Mouse (Mus musculus): ENCODE results near the gene Arxes1.
"Not testable (repeated sequence)": the region's sequence is repeated elsewhere in the genome, so short reads cannot be mapped to it uniquely, and the experiment has no call there.

The Arxes1 gene

DNA sequence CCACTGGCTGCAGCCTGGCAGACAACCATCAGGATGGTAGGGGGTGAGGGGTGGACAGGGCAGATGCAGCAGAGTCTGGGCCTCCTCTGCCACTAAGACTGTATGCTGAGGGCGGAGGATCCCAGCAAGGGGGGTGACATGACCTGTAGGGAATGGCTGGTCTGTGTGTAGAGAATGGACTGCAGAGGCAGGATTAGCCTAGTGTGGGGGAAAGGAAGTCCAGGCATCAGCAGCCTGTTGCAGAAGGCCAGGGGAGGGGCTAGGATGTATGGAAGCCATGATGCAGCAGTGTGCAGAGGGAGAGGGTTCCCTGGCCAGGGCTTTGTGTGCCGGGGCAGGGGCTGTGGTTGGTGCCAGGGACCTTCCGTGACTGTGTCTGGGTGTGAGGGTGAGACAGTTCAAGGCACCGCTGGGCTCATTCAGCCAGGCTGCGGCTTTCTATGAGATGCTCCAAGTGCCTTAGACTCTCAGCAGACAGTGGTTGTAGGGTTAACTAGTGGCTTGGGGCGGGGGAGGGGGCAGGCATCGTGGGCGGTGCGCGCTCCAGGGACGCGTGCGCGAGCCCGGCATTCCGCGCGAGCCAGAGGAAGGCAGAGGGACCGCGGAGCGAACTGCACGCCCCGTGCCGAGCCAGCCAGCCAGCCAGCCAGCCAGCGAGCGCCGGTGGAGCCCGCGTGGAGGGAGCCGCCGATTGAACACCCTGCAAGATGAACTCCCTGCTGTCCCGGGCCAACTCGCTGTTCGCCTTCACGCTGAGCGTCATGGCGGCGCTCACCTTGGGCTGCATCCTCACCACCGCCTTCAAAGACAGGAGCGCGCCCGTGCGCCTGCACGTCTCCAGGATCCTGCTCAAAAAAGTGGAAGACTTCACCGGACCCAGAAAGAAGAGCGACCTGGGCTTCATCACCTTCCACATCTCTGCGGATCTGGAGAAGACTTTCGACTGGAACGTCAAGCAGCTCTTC, at the start of gene Arxes1:
Gene Arxes1, plus strand, starts transcription at position 569 of the 965 bp plus-strand sequence.
- DNase-seq: not testable (repeated sequence)

GRCm38 (mm10) chrX:135984539-135985260, 48.5 kb upstream of the Arxes1 start:
- no peak for DNase-seq

- no peak for DNase-seq
These were observed 46.9 kb upstream of the Arxes1 start for GRCm38 (mm10) chrX:135986267-135986666.

GRCm38 (mm10) chrX:135990661-135991060, 42.5 kb upstream of the Arxes1 start:
- no peak for DNase-seq

GRCm38 (mm10) chrX:135993192-135993594, 40.0 kb upstream of the Arxes1 start:
- not testable (repeated sequence) for DNase-seq

GRCm38 (mm10) chrX:135993664-135994119, 39.5 kb upstream of the Arxes1 start, which contains the start of gene Arxes2:
Gene Arxes2 (plus strand): TSS chrX:135993824.
- not testable (repeated sequence) for DNase-seq

DNA sequence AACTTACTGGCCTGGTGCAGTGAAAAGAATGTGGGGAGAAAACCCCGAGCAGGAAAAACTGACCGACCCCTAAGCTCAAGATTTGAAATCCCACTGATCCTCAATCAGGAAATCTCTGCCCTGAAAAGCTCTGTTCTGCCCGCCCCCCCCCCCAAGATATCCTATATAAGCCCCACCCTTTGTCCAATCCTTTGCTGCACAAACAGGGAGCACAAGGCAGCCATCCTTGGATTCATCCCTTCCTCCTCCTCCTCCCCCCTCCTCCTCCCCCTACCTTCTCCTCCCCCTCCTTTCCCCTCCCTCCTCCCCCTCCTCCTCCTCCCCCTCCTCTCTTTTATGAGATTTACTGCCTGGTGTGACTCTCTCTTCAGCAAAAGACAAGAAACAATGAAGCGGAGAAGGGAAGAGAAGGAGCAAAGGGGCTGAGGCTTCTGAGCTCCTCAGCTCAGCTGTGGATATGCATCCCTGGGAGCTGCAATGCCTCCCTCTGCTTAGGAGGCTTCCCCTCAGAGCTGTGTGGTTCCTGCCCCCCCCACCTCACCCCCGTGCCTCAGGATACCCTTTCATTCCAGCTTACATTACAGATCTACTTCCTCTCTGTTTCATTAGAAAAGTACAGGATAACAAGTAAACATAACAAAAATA, 25.8 kb upstream of the Arxes1 start:
- no peak for DNase-seq

- DNase-seq: no peak
These were observed 18.8 kb upstream of the Arxes1 start for GRCm38 (mm10) chrX:136014392-136014791.

DNA sequence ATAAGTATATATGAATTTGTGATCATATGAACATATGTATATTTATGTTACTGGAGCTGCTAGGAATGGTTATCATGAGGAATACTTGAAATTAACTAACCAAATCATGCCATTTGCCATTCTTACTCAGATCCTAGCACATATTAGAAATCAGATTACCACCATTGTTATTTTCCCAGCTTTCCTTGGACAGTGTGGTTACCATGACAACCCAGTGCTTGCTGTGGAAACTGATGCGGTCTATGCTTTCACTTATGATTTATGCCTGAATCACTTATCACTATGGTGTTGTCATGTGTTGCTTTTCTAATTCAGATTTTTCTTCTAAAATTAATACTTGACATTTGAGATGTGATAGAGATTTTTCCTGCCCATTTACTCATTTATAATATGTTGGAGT, 2.8 kb upstream of the Arxes1 start:
- DNase-seq: no peak

GRCm38 (mm10) chrX:136043726-136044125, 10.6 kb downstream of the Arxes1 start:
- no peak for DNase-seq

GRCm38 (mm10) chrX:136047528-136047927, 14.4 kb downstream of the Arxes1 start:
- peak; percentile 38 to 44 for DNase-seq

DNA sequence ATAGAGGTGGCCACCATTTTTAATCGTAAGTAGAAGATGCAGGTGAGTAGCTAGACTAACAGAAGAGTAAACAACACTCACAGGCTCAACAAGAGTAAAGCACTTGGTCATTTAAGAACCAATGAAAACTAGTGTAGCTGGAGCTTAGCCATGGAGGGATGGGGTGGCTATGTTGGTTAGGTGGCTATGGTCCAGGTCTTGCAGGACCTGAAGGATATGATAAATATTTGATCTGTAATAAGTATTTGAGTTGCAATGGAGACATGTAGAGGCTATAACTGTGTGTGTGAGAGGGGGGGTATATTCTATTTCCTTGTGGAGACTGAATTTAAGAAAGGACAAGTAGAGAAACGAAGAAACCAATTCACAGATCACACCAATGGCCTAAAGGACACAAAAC, 18.1 kb downstream of the Arxes1 start:
- DNase-seq: no peak

DNA sequence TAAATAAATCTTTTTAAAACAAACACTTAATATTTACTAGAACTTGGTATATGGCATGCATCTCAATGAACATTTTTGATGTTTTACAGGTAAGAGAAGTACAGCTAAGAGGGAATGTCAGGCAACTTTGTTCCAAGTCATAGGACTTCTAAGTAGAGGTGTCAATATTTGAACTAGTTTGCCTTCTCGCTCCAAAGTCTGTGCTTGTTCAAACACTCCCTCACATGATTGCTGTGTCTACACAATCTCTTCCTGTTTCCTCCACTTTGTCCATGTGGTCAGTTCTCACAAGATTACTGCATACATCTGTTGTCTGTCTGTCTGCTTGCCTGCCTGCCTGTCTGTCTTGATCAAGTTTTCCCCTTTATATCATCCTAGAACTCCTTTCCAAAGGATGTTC, 27.5 kb downstream of the Arxes1 start:
- DNase-seq: no peak

- not testable (repeated sequence) for DNase-seq
These were observed 34.2 kb downstream of the Arxes1 start for GRCm38 (mm10) chrX:136067201-136067991.

DNA sequence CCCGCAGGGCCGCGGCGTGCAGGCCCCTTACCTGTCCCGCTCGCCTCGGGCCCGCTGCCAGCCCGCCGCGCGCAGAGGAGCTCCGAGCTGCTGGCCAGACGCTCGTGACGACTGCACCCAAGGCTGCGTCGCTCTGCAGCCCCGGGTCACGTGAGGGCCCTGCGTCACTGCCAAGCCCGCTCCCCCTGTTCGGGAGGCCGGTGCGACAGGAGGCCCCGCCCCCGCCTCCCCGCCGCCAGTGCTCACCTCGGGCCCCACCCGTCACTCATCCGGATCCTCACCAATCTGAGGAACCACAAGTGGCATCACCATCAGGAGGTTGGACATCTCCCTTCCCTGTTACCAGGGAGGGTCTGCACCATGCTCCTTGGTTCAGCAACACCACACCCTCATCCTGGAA, 34.9 kb downstream of the Arxes1 start, which contains the start of gene Bex2:
Gene Bex2, minus strand, starts transcription at position 217 of the 400 bp plus-strand sequence.
- DNase-seq: not testable (repeated sequence)
